Mouse (Mus musculus) megakaryocyte, embryonic 14.5 days (primary cell): ENCODE measurements around the gene Ash1l. TPM values are rescaled to one million over a fixed set of nuclear protein-coding genes. Genes with fewer than 3 reads are reported as not detected.
"Not testable (repeated sequence)": the region's sequence is repeated elsewhere in the genome, so short reads cannot be mapped to it uniquely, and the experiment has no call there.

Experiments
- H3K27me3 ChIP-seq: replicated peaks from 2 replicates; pipeline ENCODE3; 2012; ENCODE audit warnings: inconsistent platforms
- H3K36me3 ChIP-seq: replicated peaks from 2 replicates; pipeline ENCODE3; 2012; ENCODE audit warnings: low read length, inconsistent platforms, mixed read lengths
- H3K4me1 ChIP-seq: 2 replicates; pipeline ENCODE4 v1.6.1; 2012; ENCODE audit warnings: inconsistent platforms
- H3K4me3 ChIP-seq: replicated peaks from 2 replicates; pipeline ENCODE3; 2012; ENCODE audit warnings: moderate library complexity, mild to moderate bottlenecking, inconsistent platforms
- H3K9me3 ChIP-seq: 2 replicates; pipeline ENCODE4 v1.6.1; 2012; ENCODE audit warnings: inconsistent platforms
- FLI1 ChIP-seq: IDR thresholded peaks from 2 replicates; pipeline ENCODE4 v1.6.1; 2012; ENCODE audit warnings: low read length, inconsistent platforms, mixed read lengths
- GATA1 ChIP-seq: IDR thresholded peaks from 3 replicates; pipeline ENCODE4 v1.6.1; 2012; ENCODE audit warnings: mixed read lengths, low read length, inconsistent platforms, borderline replicate concordance
- polyA plus RNA-seq: library from polyadenylated mRNA; stranded (reverse); fragments of >175 nt; gene quantifications from 2 replicates; pipeline ENCODE4 v1.2.3, GENCODE M21; 2012; ENCODE audit warnings: low replicate concordance; ENCODE audit not compliant: insufficient read depth

Gene Ash1l
- polyA plus RNA-seq, 1 experiment: 0.95 TPM

DNA sequence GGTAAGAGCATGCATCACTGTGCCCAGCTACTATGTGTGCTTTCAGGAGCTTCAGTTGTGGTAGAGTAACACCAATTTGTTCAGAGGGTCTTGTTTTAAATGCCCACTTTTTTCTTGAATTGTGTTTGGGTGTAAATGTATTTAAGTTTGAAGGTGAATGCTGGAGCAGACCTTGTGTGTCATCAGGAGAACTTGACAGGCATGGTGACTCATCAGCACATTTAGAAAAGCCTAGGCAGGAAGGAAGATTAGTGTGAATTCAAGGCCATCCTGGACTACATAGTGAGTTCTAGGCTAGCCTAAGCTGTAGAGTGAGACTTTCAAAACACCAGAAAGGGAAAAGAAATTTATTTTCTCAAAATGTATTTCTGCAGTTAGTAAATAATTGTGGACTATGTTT, 3.3 kb downstream of the Ash1l start:
- H3K27me3 ChIP-seq: no peaks in the 10 kb centered on the region
- peaks cover 57% of the 10 kb centered on the region for H3K4me1 ChIP-seq

GRCm38 (mm10) chr3:88963211-88963610, 12.8 kb downstream of the Ash1l start:
- H3K27me3 ChIP-seq, H3K4me3 ChIP-seq, H3K9me3 ChIP-seq: not testable (repeated sequence)
- H3K36me3 ChIP-seq: peaks cover 25% of the 10 kb centered on the region
- peaks cover 29% of the 10 kb centered on the region for H3K4me1 ChIP-seq

More for the DNA sequence above, 3.3 kb downstream of the Ash1l start:
- no peaks in the 10 kb centered on the region for H3K9me3 ChIP-seq
- H3K4me3 ChIP-seq: no peak overlapping the region
- no peaks in the 10 kb centered on the region for H3K36me3 ChIP-seq
- TF ChIP-seq FLI1 (no peak), GATA1 (no peak)

- TF ChIP-seq GATA1: no peak
- no peak for TF ChIP-seq FLI1
- peaks cover 31% of the 10 kb centered on the region for H3K36me3 ChIP-seq
- H3K4me3 ChIP-seq: no peak overlapping the region
- H3K27me3 ChIP-seq: no peaks in the 10 kb centered on the region
- H3K9me3 ChIP-seq: no peaks in the 10 kb centered on the region
- H3K4me1 ChIP-seq: peaks cover 11% of the 10 kb centered on the region; the same call in 1 of the 2 replicates
These were observed 24.6 kb downstream of the Ash1l start for GRCm38 (mm10) chr3:88975012-88975411.

- Histone ChIP-seq H3K36me3 (peaks cover 62% of the 10 kb centered on the region), H3K27me3 (no peaks in the 10 kb centered on the region), H3K4me3 (no peak overlapping the region), H3K4me1 (peaks cover 9% of the 10 kb centered on the region), H3K9me3 (no peaks in the 10 kb centered on the region)
- TF ChIP-seq FLI1 (no peak), GATA1 (no peak)
These were observed 31.0 kb downstream of the Ash1l start for GRCm38 (mm10) chr3:88981206-88982010.

DNA sequence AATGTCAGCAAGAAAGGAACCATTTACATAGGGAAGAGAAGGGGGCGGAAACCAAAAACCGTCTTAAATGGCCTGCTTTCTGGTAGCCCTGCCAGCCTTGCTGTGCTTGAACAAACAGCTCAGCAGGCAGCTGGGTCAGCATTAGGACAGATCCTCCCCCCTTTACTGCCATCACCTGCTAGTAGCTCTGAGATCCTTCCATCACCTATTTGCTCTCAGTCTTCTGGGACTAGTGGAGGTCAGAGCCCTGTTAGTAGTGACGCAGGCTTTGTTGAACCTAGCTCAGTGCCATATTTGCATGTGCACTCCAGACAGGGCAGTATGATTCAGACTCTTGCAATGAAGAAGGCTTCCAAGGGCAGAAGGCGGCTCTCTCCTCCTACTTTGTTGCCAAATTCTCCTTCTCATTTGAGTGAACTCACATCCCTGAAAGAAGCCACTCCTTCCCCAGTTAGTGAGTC, 33.5 kb downstream of the Ash1l start:
- H3K27me3 ChIP-seq: no peaks in the 10 kb centered on the region
- H3K4me1 ChIP-seq: peaks cover 9% of the 10 kb centered on the region
- no peak overlapping the region for H3K4me3 ChIP-seq
- H3K36me3 ChIP-seq: peaks cover 69% of the 10 kb centered on the region
- TF ChIP-seq FLI1: no peak
- no peaks in the 10 kb centered on the region for H3K9me3 ChIP-seq

DNA sequence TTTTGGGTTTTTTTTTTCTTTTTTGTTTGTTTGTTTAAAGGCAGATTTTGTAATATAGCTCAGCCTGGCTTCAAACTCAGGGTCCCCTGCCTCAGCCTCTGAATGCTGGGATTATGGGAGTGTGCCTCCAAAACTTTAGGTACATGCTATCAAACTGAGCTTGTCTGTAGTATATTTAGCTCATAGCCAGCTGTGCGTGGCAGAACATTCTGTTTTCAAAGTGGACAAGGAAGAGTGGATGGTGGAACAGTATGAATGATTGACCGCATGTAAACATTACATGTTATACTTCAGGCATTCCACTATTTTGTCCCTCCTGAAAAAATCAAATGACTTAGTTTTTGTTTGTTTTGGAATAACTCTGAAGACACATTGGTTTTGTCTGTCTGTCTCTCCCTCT, 42.4 kb downstream of the Ash1l start:
- H3K4me3 ChIP-seq: no peak overlapping the region
- peaks cover 31% of the 10 kb centered on the region for H3K36me3 ChIP-seq
- TF ChIP-seq GATA1 (no peak), FLI1 (no peak)
- H3K27me3 ChIP-seq: no peaks in the 10 kb centered on the region
- H3K4me1 ChIP-seq: peaks cover 7% of the 10 kb centered on the region
- H3K9me3 ChIP-seq: no peaks in the 10 kb centered on the region

- H3K9me3 ChIP-seq: no peaks in the 10 kb centered on the region
- no peak overlapping the region for H3K4me3 ChIP-seq
- H3K36me3 ChIP-seq: peaks cover 73% of the 10 kb centered on the region
- no peaks in the 10 kb centered on the region for H3K4me1 ChIP-seq
- no peaks in the 10 kb centered on the region for H3K27me3 ChIP-seq
- no peak for TF ChIP-seq FLI1
- TF ChIP-seq GATA1: no peak
These were observed 51.1 kb downstream of the Ash1l start for GRCm38 (mm10) chr3:89001536-89001935.

GRCm38 (mm10) chr3:89030896-89031295, 80.5 kb downstream of the Ash1l start:
- H3K4me3 ChIP-seq, H3K9me3 ChIP-seq, H3K4me1 ChIP-seq, H3K27me3 ChIP-seq: not testable (repeated sequence)
- H3K36me3 ChIP-seq: peaks cover 96% of the 10 kb centered on the region

- no peaks in the 10 kb centered on the region for H3K9me3 ChIP-seq
- peaks cover 91% of the 10 kb centered on the region for H3K36me3 ChIP-seq
- TF ChIP-seq FLI1: no peak
- no peak for TF ChIP-seq GATA1
- no peak overlapping the region for H3K4me3 ChIP-seq
- no peaks in the 10 kb centered on the region for H3K27me3 ChIP-seq
- H3K4me1 ChIP-seq: peaks cover 6% of the 10 kb centered on the region; the same call in 1 of the 2 replicates
These were observed 92.9 kb downstream of the Ash1l start for GRCm38 (mm10) chr3:89043359-89043758.

DNA sequence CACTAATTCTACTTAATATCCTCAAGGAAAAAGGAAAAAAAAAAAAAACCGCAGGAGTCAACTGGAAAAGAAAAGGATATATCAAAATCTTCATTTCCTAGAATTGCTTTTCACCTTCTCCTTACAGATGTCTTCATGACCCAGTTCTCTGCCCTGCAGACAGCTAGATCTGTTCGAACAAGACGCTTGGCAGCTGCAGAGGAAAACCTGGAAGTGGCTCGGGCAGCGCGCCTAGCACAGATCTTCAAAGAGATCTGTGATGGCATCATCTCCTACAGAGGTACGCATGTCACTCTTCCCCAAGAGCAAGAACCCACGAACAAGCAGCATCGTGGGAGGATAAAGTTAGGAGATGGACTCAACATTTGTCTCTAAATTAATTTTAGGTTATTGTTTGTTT, 107.9 kb downstream of the Ash1l start:
- Histone ChIP-seq H3K27me3 (no peaks in the 10 kb centered on the region), H3K9me3 (no peaks in the 10 kb centered on the region), H3K4me3 (no peak overlapping the region), H3K4me1 (peaks cover 13% of the 10 kb centered on the region; the same call in 1 of the 2 replicates), H3K36me3 (peaks cover 95% of the 10 kb centered on the region)
- TF ChIP-seq FLI1 (no peak), GATA1 (no peak)

DNA sequence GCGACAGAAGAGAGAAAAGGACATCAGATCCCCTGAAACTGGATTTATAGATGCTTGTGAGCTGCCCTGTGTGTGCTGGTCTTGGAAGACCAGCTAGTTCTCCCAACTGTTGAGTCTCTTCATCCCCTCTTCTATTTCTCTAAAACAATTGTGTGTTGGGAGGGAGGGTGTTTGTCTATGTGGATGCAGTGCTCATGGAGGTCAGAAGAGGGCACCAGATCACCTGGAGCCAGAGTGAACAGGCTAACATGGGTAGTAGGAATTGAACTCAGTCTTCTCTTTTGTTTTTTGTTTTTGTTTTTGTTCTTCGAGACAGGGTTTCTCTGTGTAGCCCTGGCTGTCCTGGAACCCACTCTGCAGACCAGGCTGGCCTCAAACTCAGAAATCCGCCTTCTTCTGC, 108.4 kb downstream of the Ash1l start:
- H3K4me3 ChIP-seq: no peak overlapping the region
- no peak for TF ChIP-seq GATA1
- TF ChIP-seq FLI1: no peak
- H3K36me3 ChIP-seq: peaks cover 95% of the 10 kb centered on the region

More for the DNA sequence above, 108.4 kb downstream of the Ash1l start:
- H3K4me1 ChIP-seq: peaks cover 13% of the 10 kb centered on the region; the same call in 1 of the 2 replicates
- H3K9me3 ChIP-seq: no peaks in the 10 kb centered on the region
- H3K27me3 ChIP-seq: no peaks in the 10 kb centered on the region
